Mouse (Mus musculus) MN1 (cell line): ENCODE results near the gene Pm20d1.
"Not testable (repeated sequence)": the region's sequence is repeated elsewhere in the genome, so short reads cannot be mapped to it uniquely, and the experiment has no call there.

ENCODE experiments used
- DNase-seq: peaks from one replicate; pipeline ENCODE4 v3.0.0-alpha.2; 2016; ENCODE audit warnings: low spot score

The Pm20d1 gene

GRCm38 (mm10) chr1:131795171-131795570, 2.0 kb upstream of the Pm20d1 start:
- DNase-seq = no peak

DNA sequence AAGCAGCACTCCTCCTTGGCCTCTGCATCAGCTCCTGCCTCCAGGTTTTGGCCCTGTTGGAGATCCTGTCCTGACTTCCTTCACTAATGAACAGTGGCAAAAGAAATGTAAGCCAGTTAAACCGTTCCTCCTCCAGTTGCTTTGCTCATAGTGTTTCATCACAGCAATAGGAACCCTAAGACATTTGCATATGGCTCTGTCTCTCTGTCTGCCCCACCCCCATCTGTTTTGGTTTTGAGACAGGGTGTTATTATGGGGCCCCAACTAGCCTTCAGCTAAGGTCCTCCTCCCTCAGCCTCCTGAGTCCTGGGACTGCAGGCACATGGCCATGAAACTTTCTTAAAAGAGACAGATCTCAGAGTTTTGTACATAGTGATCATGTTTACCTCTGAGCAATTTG, 2.8 kb downstream of the Pm20d1 start:
- no peak for DNase-seq

DNA sequence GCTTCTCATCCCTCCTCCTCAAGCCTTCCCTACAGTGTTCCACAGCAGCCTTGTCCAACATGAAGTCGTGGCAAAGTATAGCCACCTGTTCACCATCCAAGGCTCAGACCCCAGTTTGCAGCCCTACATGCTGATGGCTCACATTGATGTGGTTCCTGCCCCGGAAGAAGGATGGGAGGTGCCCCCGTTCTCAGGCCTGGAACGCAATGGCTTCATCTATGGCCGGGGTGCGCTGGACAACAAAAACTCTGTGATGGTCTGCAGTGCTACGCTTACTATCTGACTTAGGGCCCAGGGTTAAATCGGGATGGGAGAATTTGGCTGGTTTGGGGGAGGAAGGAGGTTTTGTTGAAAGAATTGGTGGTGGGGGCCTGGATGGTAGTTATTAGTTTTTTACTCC, 3.9 kb downstream of the Pm20d1 start:
- DNase-seq = no peak

- no peak for DNase-seq
These were observed 5.5 kb downstream of the Pm20d1 start for GRCm38 (mm10) chr1:131802652-131803051.

GRCm38 (mm10) chr1:131804166-131804565, 7.0 kb downstream of the Pm20d1 start:
- no peak for DNase-seq

DNA sequence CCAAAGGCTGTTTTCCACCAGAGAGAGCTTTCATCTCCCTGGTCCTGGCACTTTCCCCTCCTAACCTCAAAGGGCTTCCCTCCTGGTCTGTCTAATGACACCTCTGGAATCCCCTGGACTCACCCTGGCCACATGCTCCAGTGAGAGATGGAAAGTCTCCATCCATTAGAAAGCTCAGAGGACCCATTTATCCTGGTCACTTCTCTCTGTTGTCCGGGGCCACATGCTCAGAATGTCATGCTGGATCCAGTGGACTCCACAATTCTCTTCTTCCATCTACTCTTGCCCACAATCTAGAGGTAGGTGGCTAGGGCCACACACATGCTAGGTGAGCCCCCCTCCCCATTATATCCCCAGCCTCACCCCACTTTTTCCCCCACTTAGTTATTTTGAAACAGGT, 11.8 kb downstream of the Pm20d1 start:
- no peak for DNase-seq

- DNase-seq = no peak
These were observed 12.5 kb downstream of the Pm20d1 start for GRCm38 (mm10) chr1:131809651-131810050.

- no peak for DNase-seq
These were observed 14.2 kb downstream of the Pm20d1 start for GRCm38 (mm10) chr1:131811393-131811792.

DNA sequence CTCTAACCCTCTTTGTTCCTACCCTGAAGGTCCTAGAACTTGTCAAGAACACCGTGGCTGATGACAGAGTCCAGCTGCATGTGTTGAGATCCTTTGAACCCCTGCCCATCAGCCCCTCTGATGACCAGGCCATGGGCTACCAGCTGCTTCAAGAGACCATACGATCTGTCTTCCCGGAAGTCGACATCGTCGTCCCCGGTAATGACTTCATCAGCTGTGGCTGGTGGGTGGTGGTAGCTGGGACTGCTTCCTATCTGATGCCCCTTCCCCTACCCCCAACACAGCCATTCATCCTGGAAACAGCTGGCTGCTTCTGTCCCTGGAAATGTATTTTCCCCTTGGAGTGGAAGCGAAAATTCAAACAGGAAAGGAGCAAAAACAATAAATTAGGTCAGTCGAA, 14.8 kb downstream of the Pm20d1 start:
- no peak for DNase-seq

- DNase-seq = no peak
These were observed 15.6 kb downstream of the Pm20d1 start for GRCm38 (mm10) chr1:131812631-131813295.

DNA sequence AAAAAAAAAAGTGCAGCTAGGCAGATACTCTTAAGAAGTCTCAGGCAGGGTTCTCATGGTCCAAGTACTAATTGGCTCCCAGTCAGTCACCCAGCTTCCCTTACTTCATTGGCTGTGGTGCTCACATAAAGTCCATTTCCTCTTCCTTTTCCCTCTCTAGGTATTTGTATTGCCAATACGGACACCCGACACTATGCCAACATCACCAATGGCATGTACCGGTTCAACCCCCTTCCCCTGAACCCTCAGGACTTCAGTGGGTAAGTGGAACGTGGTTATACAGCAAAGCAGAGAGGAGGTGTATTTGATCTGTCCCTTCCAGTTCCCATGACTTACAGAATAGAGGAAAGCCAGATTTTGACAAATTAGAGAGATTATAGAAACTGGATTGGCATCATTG, 16.6 kb downstream of the Pm20d1 start:
- DNase-seq = no peak

- DNase-seq = no peak
These were observed 17.0 kb downstream of the Pm20d1 start for GRCm38 (mm10) chr1:131814191-131814590.

GRCm38 (mm10) chr1:131816886-131817285, 19.7 kb downstream of the Pm20d1 start:
- no peak for DNase-seq

DNA sequence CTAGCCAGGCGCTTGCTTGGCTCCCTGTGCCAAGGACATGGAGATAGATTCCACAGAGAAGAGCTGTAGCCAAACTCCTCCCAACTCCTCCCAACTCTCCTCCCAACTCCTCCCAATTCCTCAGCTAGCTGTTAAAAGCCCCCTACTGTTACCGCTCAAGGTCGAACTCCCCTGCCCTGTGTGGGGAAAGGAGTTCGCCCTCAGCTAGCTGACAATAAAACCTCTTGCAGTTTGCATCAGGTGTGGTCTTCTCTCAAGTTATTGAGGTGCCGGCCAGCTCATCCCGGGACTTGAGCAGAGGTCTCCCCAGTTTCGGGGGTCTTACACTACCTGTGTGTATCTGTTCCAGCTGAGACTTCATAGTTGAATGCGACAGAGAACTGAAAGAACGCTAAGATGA, 23.2 kb downstream of the Pm20d1 start:
- not testable (repeated sequence) for DNase-seq

DNA sequence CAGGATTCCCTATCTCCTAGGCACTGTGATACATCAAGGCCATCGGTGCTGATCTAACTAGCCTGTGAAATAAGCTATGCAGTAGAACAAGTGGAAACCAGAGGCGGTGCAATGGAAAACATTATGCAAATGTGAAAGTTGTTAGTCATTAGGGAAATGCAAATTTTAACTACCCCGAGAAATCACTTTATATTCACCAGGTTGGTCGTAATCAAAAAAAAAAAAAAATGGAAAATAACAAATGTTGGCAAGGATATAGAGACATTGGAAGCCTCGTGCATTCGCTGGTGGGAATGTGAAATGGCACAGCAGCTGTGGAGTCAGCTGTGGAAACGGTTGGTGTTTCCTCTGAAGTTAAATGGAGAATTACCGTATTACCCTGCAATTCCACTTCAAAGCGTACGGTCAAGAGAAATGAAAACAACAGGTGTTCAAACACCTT, 23.7 kb downstream of the Pm20d1 start:
- no peak for DNase-seq

GRCm38 (mm10) chr1:131822292-131822691, 25.1 kb downstream of the Pm20d1 start:
- no peak for DNase-seq

GRCm38 (mm10) chr1:131822856-131823492, 25.8 kb downstream of the Pm20d1 start:
- DNase-seq = no peak

- DNase-seq = no peak
These were observed 26.4 kb downstream of the Pm20d1 start for GRCm38 (mm10) chr1:131823563-131823962.

DNA sequence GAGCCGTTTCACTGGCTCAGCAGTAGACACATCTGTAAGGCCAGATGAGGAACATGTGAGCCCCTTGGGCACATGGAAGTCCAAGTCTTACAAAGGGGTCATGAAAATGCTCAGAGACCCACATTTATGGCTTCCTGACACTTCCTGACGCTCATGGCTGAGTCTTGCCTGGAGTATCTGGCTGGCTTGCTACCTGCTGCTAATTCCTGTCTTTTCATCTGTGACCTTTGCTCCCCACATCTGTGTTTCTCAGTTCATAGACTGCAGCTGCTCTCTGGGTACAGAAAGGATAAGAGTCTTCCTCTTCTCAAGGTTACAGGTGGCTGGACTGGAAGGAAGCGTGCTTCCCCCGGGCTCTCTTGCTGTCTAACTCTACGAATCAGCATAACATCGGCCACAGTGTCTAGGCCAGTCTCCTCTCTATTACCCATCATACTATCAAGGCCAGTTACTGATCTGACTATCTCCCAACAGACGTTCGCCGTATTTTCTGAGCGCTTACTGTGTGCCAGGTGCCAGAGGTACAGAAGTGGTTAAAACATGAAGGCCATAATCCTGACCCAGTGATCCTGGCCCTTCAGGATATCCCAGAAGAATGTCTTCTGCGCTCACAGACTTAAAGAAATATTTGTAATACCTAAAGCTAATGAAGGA, 27.5 kb downstream of the Pm20d1 start:
- DNase-seq = no peak

GRCm38 (mm10) chr1:131827207-131827786, 30.1 kb downstream of the Pm20d1 start, which contains the start of gene Slc41a1:
Slc41a1 (plus strand) TSS chr1:131827493.
- no peak for DNase-seq

GRCm38 (mm10) chr1:131827787-131828258, 30.6 kb downstream of the Pm20d1 start:
- DNase-seq = peak; percentile 94

- peak; percentile 24 for DNase-seq
These were observed 31.3 kb downstream of the Pm20d1 start for GRCm38 (mm10) chr1:131828297-131829126.
